Mouse (Mus musculus) gastrocnemius, postnatal 36 days (tissue): ENCODE measurements around the gene Map3k12. TPM values are rescaled to one million over a fixed set of nuclear protein-coding genes. Genes with fewer than 3 reads are reported as not detected.

Experiments
- DNase-seq, 2 experiments: peaks; one replicate each; pipeline ENCODE4 v3.0.0; 2022
- intact Hi-C: fragments of 180-260 bp; cut with DNase I; formaldehyde crosslinking; loops from one replicate; pipeline ENCODE4 v1.15.1; 2025
- total RNA-seq, 2 experiments: library from RNA; stranded (reverse); gene quantifications; 2 replicates each; pipeline ENCODE4 v1.2.3; 2021

Gene Map3k12
- total RNA-seq, 2 experiments from 2014 or later = 1.6 to 1.9 TPM

GRCm38 (mm10) chr15:102468675-102469370, 48.0 kb downstream of the Map3k12 start:
- intact Hi-C loops = no loop called here
- DNase-seq = no peak

DNA sequence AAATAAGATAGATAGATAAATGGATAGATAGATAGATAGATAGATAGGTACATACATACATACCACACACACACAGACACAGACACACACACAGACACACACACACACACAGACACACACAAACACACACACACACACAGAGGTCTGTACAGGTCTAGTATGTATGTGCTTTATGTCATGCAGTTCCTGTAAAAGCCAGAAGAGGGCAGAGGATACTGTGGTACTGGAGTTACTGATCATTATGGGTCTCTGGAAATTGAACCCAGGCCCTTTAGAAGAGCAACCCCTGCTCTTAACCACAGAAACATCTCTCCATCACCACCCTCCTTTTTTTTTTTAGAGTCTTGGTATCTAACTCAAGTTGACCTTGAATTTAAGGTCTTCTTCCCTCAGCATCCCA, 53.2 kb downstream of the Map3k12 start:
- intact Hi-C loops = loop anchor here (5.0 kb wide), 1 partner anchor 204 kb away; no protein-coding TSS in a partner anchor
- DNase-seq = no peak

- intact Hi-C loops = loop anchor here (5.0 kb wide), 1 partner anchor 206 kb away; no protein-coding TSS in a partner anchor
- no peak for DNase-seq
Measured at GRCm38 (mm10) chr15:102461430-102462075, 55.3 kb downstream of the Map3k12 start.

DNA sequence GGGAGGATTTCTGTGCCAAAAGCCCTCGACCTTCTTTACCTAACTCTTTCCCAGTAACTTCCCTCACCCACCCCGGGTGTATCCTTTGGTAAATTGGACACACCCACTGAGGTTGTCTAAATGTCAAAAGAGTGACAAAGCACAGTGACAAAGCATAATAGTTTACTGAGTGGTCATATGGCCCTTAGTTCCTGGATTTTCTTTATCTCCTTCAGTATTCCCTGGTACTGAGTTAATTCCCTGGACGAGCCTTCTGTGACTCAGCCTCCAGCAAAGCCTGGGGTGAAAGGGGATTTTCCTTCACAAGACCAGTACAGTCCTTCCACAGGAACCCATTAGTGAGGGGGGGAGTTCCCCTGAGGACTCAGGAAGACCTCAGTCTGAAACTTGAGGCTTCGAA, 55.9 kb downstream of the Map3k12 start:
- intact Hi-C loops = loop anchor here (5.0 kb wide), 1 partner anchor 206 kb away; no protein-coding TSS in a partner anchor
- DNase-seq = no peak

- intact Hi-C loops = loop anchor here (5.0 kb wide), 1 partner anchor 207 kb away; no protein-coding TSS in a partner anchor
- no peak for DNase-seq
Measured at GRCm38 (mm10) chr15:102460409-102460808, 56.5 kb downstream of the Map3k12 start.

GRCm38 (mm10) chr15:102459847-102460246, 57.0 kb downstream of the Map3k12 start:
- no peak for DNase-seq
- intact Hi-C loops = loop anchor here (5.0 kb wide), 1 partner anchor 207 kb away; no protein-coding TSS in a partner anchor

- DNase-seq = no peak
- intact Hi-C loops = no loop called here
Measured at GRCm38 (mm10) chr15:102459381-102459780, 57.5 kb downstream of the Map3k12 start.

DNA sequence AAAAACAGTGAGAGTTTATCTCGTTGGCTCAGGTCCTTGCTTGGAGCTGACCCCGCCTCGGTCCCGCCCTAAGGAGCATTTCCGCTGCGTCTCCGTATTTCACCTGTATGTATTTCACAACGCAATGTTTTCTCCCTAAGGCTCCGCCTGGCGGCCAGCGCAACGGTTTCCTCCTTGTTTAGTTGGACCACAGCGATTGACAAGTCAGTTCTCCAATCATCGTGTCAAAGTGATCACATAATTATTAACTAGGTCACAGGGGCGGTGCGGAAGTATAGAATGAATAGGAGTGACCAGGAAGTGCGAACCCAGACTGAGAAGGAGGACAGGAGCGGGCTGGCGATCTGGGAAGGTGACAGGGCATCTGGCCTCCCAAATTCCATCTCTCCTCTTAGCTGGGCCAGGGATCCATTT, 58.0 kb downstream of the Map3k12 start, which contains the start of gene Prr13:
TSS of gene Prr13 (plus strand) at position 125 of the 414 bp plus-strand sequence.
- intact Hi-C loops = no loop called here
- DNase-seq = peak; percentile 75 to 87

GRCm38 (mm10) chr15:102458050-102458736, 58.7 kb downstream of the Map3k12 start:
- intact Hi-C loops = no loop called here
- DNase-seq = no peak

- intact Hi-C loops = no loop called here
- no peak for DNase-seq
Measured at GRCm38 (mm10) chr15:102455993-102456392, 60.9 kb downstream of the Map3k12 start.

DNA sequence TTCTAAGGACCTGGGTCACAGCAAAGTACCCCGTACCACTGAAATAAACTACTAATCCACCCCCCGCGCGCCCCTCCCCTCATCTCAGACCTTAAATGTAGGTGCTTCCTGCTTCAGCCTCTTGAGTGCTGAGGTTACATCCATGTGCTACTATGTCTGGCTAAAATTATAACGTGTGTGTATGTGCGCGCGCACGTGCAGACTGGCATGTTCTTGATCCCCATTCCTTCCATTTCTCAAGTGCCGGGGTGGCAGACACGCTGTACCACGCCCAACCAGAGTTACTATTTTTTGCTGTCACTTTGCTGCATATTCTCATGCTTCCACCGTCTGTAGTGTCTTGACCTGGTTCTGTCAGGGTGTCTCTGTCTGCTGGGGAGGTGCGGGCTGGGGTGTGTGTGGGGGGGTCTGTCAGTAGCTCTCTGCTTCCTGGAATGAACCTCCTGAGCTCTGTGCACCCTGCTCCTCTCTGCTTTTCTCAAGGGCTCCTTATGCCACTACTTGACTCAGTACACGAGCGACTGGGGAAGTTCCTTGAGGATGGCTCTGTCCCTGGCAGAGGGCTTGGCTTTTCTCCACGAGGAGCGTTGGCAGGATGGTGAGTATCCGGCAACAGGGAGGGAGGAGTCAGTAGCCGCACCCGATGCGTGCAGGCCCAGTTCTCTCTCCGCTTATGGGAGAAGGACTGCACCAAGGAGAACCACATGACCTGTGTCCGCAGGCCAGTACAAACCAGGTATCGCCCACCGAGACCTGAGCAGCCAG, 65.0 kb downstream of the Map3k12 start:
- peak in 1 of 2 experiments; percentile 36 for DNase-seq
- intact Hi-C loops = no loop called here

GRCm38 (mm10) chr15:102450928-102451327, 65.9 kb downstream of the Map3k12 start:
- DNase-seq = no peak
- intact Hi-C loops = no loop called here

DNA sequence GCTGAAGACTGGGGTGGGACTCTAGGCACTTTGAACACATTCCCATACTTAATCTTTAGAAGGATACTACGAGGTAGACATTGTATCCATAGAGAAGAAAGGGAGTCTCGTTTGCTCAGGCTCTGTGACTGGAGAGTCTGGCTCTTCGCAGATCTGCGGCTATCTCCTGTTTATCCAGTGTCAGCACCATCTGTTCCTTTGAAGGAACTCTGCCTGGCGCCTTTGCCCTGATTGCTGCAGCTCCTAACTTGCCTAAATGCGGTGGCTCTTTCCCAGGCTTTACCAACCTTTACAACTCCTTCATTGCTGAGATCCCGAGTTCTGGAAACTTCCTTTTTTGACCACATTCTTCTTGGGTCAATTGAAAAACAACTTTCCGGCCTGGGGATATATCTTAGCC, 67.5 kb downstream of the Map3k12 start:
- intact Hi-C loops = no loop called here
- no peak for DNase-seq

Other genes starting within 250 kb of the Map3k12 start
- not detected for gene Gm9918, start 246.5 kb downstream of the Map3k12 start, total RNA-seq
- gene Mfsd5, start 237.6 kb downstream of the Map3k12 start, total RNA-seq = 10 to 100 TPM; 12.8 to 13.4 TPM
- gene Espl1, start 220.8 kb downstream of the Map3k12 start, total RNA-seq = under 1 TPM; 0.74 to 0.87 TPM
- 100 to 1,000 TPM; 189 to 216 TPM for gene Pfdn5, start 190.9 kb downstream of the Map3k12 start, total RNA-seq
- gene Myg1, start 185.4 kb downstream of the Map3k12 start, total RNA-seq = 10 to 100 TPM; 14.8 to 16.3 TPM
- gene Aaas, start 166.3 kb downstream of the Map3k12 start, total RNA-seq = 1 to 10 TPM; 4.3 to 7.3 TPM
- not detected for gene Sp7, start 149.9 kb downstream of the Map3k12 start, total RNA-seq
- gene Sp1, start 110.9 kb downstream of the Map3k12 start, total RNA-seq = 10 to 100 TPM; 20.2 to 22.8 TPM
- gene Amhr2, start 71.7 kb downstream of the Map3k12 start, total RNA-seq = 1 to 10 TPM; 9.1 to 10.0 TPM
- gene Prr13, start 58.0 kb downstream of the Map3k12 start, total RNA-seq = 10 to 100 TPM; 13.4 to 13.7 TPM
- 100 to 1,000 TPM; 350 to 411 TPM for gene Pcbp2, start 46.5 kb downstream of the Map3k12 start, total RNA-seq
- not detected for gene Gm10337, start 13.3 kb downstream of the Map3k12 start, total RNA-seq
- gene Tarbp2, start 1.1 kb upstream of the Map3k12 start, total RNA-seq = 10 to 100 TPM; 33.0 to 33.4 TPM
- gene Npff, start 7.9 kb upstream of the Map3k12 start, total RNA-seq = 1 to 10 TPM; 1.3 to 2.1 TPM
- gene Gm28047, start 108.0 kb upstream of the Map3k12 start, total RNA-seq = 1 to 10 TPM in 1 of 2 experiments, not detected in 1; 1.6 TPM
- gene Atf7, start 108.4 kb upstream of the Map3k12 start, total RNA-seq = 10 to 100 TPM; 42.7 to 50.3 TPM
- 10 to 100 TPM; 12.7 to 29.6 TPM for gene Atp5g2, start 155.3 kb upstream of the Map3k12 start, total RNA-seq
- gene Calcoco1, start 205.1 kb upstream of the Map3k12 start, total RNA-seq = 10 to 100 TPM; 57.9 to 72.7 TPM